Mouse (Mus musculus) cerebellum, adult 2 months (tissue): ENCODE results near the gene Usp49.

ENCODE experiments used
- CTCF ChIP-seq: fragments of 200-500 bp; IDR thresholded peaks from 2 replicates; pipeline ENCODE4 v1.5.1; 2011; ENCODE audit warnings: low read depth, mild to moderate bottlenecking, control low read depth, low read length, moderate library complexity, borderline replicate concordance; ENCODE audit not compliant: insufficient read depth
- POLR2A ChIP-seq: fragments of 200-500 bp; IDR thresholded peaks from 2 replicates; pipeline ENCODE4 v1.6.1; 2011; ENCODE audit warnings: low read length, control low read depth, borderline replicate concordance; ENCODE audit not compliant: insufficient read depth

GRCm38 (mm10) chr17:47657901-47658300, 27.4 kb downstream of the Usp49 start:
- TF ChIP-seq CTCF (no peak), POLR2A (no peak)
